Mouse (Mus musculus) forebrain, embryonic 16.5 days (tissue): ENCODE results near the gene Stambp. TPM values are rescaled to one million over a fixed set of nuclear protein-coding genes. Genes with fewer than 3 reads are reported as not detected.

Source experiments
- ATAC-seq: fragments of 200-750 bp; cut with Nextera tagmentation; 2 replicates; pipeline ENCODE4 v1.8.0; 2017; ENCODE audit warnings: mild to moderate bottlenecking, moderate library complexity
- H3K27ac ChIP-seq: fragments of 300-500 bp; sonication (generic); 2 replicates; pipeline ENCODE4 v1.5.1; 2014; ENCODE audit warnings: low read length, control low read depth
- H3K27me3 ChIP-seq: fragments of 300-500 bp; sonication (generic); replicated peaks from 2 replicates; pipeline ENCODE4 v1.6.1; 2014; ENCODE audit warnings: low read length; ENCODE audit not compliant: control insufficient read depth, insufficient read depth
- H3K36me3 ChIP-seq: fragments of 300-500 bp; sonication (generic); 2 replicates; pipeline ENCODE4 v1.6.1; 2014; ENCODE audit not compliant: control insufficient read depth, insufficient read depth
- H3K4me1 ChIP-seq: fragments of 300-500 bp; sonication (generic); replicated peaks from 2 replicates; pipeline ENCODE4 v1.6.1; 2014; ENCODE audit warnings: low read length; ENCODE audit not compliant: control insufficient read depth, insufficient read depth
- H3K4me2 ChIP-seq: fragments of 300-500 bp; sonication (generic); 2 replicates; pipeline ENCODE4 v1.6.1; 2014; ENCODE audit warnings: mild to moderate bottlenecking, low read length, control low read depth
- H3K4me3 ChIP-seq: fragments of 300-500 bp; sonication (generic); replicated peaks from 2 replicates; pipeline ENCODE4 v1.5.1; 2014; ENCODE audit warnings: mild to moderate bottlenecking, low read length, control low read depth
- H3K9ac ChIP-seq: fragments of 300-500 bp; sonication (generic); replicated peaks from 2 replicates; pipeline ENCODE4 v1.6.1; 2014; ENCODE audit warnings: low read depth, low read length, control low read depth
- H3K9me3 ChIP-seq: fragments of 300-500 bp; sonication (generic); 2 replicates; pipeline ENCODE4 v1.6.1; 2016; ENCODE audit warnings: low read length; ENCODE audit not compliant: control insufficient read depth
- WGBS: fragments of 180-500 bp; shearing (Covaris S2); extraction: QIAGEN DNeasy Blood & Tissue Kit; methylation state at CpG from one replicate; pipeline ENCODE4 v1.1.7; 2014; 5-methylcytosine and 5-hydroxymethylcytosine counted together
- polyA plus RNA-seq: library from polyadenylated mRNA; unstranded; fragments of >200 nt; fragmentation: Nextera tagmentation; extraction: Ambion mirVana; gene quantifications from 2 replicates; pipeline ENCODE4 v1.2.1, GENCODE M21; 2015

Gene Stambp
- 58.0 and 59.2 TPM in 2 replicates for polyA plus RNA-seq

DNA sequence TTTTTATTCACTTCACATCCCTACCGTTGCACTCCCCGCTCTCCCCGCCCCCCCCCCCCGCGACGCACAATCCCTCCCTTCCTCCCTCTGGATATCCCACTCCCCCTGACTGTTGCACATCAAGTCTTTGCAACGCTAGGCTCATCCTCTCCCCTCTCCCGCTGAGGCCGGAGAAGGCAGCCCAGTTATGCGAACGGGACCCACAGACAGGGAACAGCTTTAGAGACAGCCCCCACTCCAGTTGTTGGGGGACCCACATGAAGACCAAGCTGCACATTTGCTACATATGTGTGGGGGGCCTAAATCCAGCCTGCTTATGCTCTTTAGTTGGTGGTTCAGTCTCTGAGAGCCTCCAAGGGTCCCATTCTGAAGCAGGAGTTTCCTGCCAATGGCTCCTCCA is at the start of gene Stambp:
TSS of gene Stambp (minus strand) at position 59 of the 400 bp plus-strand sequence.
- 0% methylated on average over 8 of the region's 11 CpGs for WGBS
- H3K27ac ChIP-seq = peak within 1 kb of the TSS; percentile 89

DNA sequence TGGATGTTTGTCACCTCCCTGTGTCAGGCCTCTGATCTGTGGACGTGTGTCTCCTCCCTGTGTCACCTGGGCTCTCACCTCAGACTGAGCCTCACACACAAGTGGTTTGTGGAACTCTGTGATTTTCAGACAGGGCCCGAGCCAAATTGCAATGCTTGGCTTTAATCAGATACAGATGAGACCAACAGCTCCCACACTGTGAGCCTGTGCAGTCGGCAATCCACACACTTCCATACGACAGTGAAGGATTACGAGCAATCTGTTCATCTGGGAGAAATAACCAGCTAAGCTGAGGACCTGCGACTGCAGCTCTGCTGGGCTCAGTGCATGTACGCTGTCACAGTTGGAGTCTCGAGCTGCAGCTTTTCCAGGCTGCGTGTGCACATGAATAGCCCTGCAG is 47.4 kb upstream of the Stambp start:
- H3K4me1 ChIP-seq = no peaks in the 10 kb centered on the region
- no peaks in the 10 kb centered on the region for H3K9me3 ChIP-seq
- H3K4me2 ChIP-seq = no peak overlapping the region
- H3K9ac ChIP-seq = no peak overlapping the region
- no peaks in the 10 kb centered on the region for H3K36me3 ChIP-seq
- no peak overlapping the region for H3K4me3 ChIP-seq
- no peak for ATAC-seq
- no peaks in the 10 kb centered on the region for H3K27me3 ChIP-seq
- no peak overlapping the region for H3K27ac ChIP-seq
- 65% methylated on average over 9 of the region's 9 CpGs for WGBS

More for the DNA sequence above, at the start of gene Stambp:
- peak within 1 kb of the TSS; percentile 94 for H3K4me2 ChIP-seq
- no peaks in the 10 kb centered on the region for H3K9me3 ChIP-seq
- H3K4me1 ChIP-seq = peaks cover 15% of the 10 kb centered on the region
- no peaks in the 10 kb centered on the region for H3K36me3 ChIP-seq
- H3K9ac ChIP-seq = peak within 1 kb of the TSS; percentile 85
- H3K4me3 ChIP-seq = peak within 1 kb of the TSS; percentile 82
- peaks cover 6% of the 10 kb centered on the region for H3K27me3 ChIP-seq
- ATAC-seq = peak; percentile 82

DNA sequence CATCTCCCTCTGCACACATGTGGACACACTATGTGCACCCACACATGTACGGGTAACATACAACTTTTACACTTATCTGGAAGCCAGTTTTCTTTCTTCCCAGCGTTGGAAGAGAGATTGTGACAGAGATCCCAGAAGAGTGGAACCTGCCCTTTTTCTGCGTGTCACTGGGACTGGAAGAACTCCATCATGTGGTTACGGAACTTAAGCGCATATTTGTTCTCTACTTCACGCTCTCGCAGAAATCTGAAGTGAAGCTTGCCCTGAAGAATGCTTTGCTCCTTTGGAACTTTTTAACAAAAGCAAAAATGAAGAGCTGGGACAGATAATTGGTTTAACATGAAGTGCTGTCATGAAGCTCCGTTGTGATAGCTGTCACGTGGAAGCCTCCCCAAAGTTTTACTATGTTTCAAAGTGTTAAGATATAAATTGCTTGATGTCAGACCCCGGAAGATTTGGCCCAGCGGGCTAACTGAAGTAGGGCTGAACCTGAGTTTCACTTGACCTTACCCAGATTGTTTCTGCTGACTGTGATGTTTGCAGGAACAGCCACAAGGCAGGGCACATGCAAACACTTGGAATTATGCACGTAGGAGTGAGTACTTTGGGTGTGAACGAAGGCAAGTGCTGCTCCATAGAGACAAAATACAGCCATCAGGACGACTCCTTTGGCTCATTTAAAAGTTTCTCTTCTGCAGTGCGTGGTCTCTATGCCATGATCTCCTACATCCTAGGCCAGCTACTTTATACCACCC is 45.2 kb upstream of the Stambp start:
- Histone ChIP-seq H3K4me2 (no peak overlapping the region), H3K9me3 (no peaks in the 10 kb centered on the region), H3K27me3 (no peaks in the 10 kb centered on the region), H3K4me3 (no peak overlapping the region), H3K27ac (no peak overlapping the region), H3K9ac (no peak overlapping the region), H3K4me1 (no peaks in the 10 kb centered on the region), H3K36me3 (no peaks in the 10 kb centered on the region)
- no peak for ATAC-seq
- WGBS = 84% methylated on average over 15 of the region's 15 CpGs

DNA sequence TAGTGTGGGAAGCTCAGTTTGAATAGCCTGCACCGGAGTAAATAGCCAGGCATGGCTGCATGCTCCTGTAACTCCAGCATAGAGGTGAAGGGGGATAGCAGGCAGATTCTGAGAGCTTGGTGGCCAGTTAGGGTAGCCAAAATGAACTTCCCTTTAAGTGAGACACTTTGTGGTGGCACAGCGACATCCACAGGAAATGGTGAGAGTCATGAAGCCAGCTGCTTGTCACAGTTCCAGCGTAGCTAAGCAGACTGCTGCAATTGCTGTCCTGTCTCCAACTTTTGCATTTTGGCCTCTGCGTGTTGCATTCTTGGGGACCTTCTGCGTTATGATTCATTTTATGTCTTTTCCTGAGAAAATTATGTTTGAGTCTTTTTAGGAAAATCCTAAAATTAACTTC is 44.0 kb upstream of the Stambp start:
- H3K27me3 ChIP-seq = no peaks in the 10 kb centered on the region
- no peaks in the 10 kb centered on the region for H3K4me1 ChIP-seq
- no peak overlapping the region for H3K4me3 ChIP-seq
- WGBS = 81% methylated on average over 5 of the region's 5 CpGs
- H3K9me3 ChIP-seq = no peaks in the 10 kb centered on the region
- no peak overlapping the region for H3K27ac ChIP-seq
- ATAC-seq = no peak
- H3K36me3 ChIP-seq = no peaks in the 10 kb centered on the region
- H3K4me2 ChIP-seq = no peak overlapping the region
- H3K9ac ChIP-seq = no peak overlapping the region

DNA sequence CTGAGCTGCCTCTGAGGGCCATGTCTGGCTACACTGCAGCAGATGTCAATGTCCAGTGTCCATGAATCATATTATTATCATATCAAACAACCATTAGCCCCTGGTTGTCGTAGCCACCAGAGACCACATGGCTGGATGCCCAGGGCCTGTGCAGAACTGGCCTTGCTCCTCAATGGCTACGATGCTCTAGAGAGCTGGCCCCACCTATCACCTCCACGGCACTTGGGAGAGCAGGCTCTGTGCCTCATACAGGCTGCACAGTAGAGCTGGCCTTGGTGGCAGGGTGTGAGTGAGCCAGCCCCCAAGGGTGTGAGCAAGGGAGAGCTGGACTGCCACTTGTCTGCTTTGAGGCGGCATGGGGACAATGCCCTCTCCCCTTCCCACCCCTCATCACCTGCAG is 41.9 kb upstream of the Stambp start:
- no peak overlapping the region for H3K27ac ChIP-seq
- WGBS = 81% methylated on average over 4 of the region's 4 CpGs
- ATAC-seq = no peak

DNA sequence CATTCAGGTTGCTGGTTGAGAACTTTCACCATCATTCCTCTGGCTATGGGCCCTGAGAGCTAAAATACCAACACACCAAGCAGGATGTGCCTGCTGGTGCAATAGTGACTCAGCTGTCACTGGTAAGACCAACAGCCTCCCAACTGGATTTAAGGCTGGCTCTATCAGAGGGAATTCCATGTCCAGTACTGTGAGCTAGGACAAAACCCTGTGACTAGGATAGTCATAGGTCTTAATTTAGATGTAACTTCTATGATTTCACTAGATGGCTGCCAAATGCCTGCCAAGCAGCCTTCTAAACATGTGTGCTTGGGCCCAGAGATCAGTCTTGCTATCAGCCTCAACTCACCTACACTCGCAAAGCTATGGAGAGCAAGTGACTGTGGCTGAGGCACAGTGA is 40.4 kb upstream of the Stambp start:
- Histone ChIP-seq H3K4me2 (no peak overlapping the region), H3K27me3 (no peaks in the 10 kb centered on the region), H3K4me3 (no peak overlapping the region), H3K4me1 (no peaks in the 10 kb centered on the region), H3K27ac (no peak overlapping the region), H3K9ac (no peak overlapping the region), H3K36me3 (no peaks in the 10 kb centered on the region), H3K9me3 (no peaks in the 10 kb centered on the region)
- 96% methylated on average over 1 of the region's 1 CpGs for WGBS
- no peak for ATAC-seq

More for the DNA sequence above, 41.9 kb upstream of the Stambp start:
- Histone ChIP-seq H3K9me3 (no peaks in the 10 kb centered on the region), H3K4me2 (no peak overlapping the region), H3K27me3 (no peaks in the 10 kb centered on the region), H3K4me3 (no peak overlapping the region), H3K4me1 (no peaks in the 10 kb centered on the region), H3K36me3 (no peaks in the 10 kb centered on the region), H3K9ac (no peak overlapping the region)

DNA sequence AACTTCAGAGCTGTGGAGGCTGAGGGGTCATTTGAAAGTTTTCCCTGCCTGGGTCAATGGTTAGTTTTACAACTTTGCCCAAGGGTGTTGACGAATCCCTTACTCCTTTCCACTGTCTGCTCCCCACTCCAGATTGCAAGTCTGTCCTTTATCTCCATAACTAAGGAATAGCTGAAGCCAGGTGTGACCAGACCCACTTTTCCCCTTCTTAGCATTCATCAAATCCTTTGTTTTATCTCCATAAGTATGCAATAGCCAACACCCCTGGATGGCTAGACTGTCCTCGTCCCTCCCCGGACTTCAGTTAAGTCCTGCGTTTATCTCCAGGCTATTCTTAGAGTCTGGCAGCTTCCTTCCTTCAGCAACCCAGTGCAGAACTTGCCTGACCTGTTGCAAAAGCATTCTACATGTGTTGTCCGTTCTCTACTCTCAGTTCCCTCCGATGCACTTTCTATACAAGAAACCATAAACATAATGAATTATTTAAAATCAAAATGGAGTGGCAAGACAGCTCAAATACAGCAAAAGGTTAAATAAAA is 27.2 kb upstream of the Stambp start:
- H3K4me3 ChIP-seq = no peak overlapping the region
- H3K4me1 ChIP-seq = peaks cover 6% of the 10 kb centered on the region; the same call in 1 of the 2 replicates
- no peaks in the 10 kb centered on the region for H3K27me3 ChIP-seq
- WGBS = 90% methylated on average over 6 of the region's 6 CpGs
- H3K4me2 ChIP-seq = no peak overlapping the region; the same call in 1 of the 2 replicates
- no peaks in the 10 kb centered on the region for H3K9me3 ChIP-seq
- H3K27ac ChIP-seq = no peak overlapping the region
- no peaks in the 10 kb centered on the region for H3K36me3 ChIP-seq
- no peak for ATAC-seq
- no peak overlapping the region for H3K9ac ChIP-seq

DNA sequence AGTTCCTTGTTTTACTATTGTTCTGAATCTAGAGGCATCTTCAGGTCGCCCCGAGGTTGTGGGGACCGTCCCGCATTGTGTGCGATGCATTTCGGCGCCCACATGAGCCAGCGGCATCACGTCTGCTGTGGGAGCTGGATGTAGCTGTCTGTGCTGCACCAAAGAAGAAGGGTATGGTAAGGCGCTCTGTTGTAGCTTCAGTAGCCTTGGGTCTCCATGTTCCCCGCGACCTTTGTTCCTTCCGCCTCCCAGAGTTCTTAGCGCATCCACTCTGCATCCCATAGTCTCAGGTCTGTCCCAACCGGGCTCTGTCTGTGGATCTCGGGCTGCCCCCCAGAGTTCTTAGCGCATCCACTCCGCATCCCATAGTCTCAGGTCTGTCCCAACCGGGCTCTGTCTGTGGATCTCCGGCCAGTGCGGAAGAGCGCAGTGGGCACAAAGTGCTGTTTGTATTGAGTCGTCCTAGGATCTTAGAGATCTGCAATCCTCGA is 26.6 kb upstream of the Stambp start:
- Histone ChIP-seq H3K36me3 (no peaks in the 10 kb centered on the region), H3K4me1 (peaks cover 6% of the 10 kb centered on the region; the same call in 1 of the 2 replicates), H3K4me2 (peak overlapping the region; percentile 56), H3K4me3 (peak overlapping the region; percentile 38), H3K27ac (no peak overlapping the region), H3K9me3 (no peaks in the 10 kb centered on the region), H3K27me3 (no peaks in the 10 kb centered on the region), H3K9ac (peak overlapping the region; percentile 46)
- WGBS = 35% methylated on average over 24 of the region's 24 CpGs
- peak; percentile 47 for ATAC-seq

DNA sequence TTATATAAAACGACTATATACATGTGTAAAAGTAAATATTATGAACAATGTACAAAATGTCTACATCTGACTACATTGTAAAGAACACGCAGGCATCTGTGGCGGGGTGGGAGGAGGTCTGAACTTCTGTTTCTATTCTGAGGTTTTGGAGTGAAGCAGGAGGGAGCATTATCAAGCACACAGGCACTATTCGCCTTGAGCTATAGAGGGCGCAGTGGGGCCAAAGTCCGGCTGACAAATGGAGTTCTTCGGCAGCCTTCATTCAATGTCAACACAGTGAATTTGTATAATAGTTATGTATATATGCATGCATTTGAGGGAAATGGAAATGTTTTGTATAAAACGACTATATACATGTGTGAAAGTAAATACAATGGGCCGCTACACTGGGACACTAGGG is 26.1 kb upstream of the Stambp start:
- peak; percentile 64 for ATAC-seq
- 9% methylated on average over 9 of the region's 9 CpGs for WGBS
- H3K4me2 ChIP-seq = peak overlapping the region; percentile 56

More for the DNA sequence above, 26.1 kb upstream of the Stambp start:
- no peaks in the 10 kb centered on the region for H3K36me3 ChIP-seq
- H3K4me3 ChIP-seq = peak overlapping the region; percentile 38
- H3K9ac ChIP-seq = peak overlapping the region; percentile 46
- H3K27me3 ChIP-seq = no peaks in the 10 kb centered on the region
- H3K9me3 ChIP-seq = no peaks in the 10 kb centered on the region
- H3K4me1 ChIP-seq = peaks cover 6% of the 10 kb centered on the region; the same call in 1 of the 2 replicates
- H3K27ac ChIP-seq = no peak overlapping the region
